Mouse (Mus musculus) embryo, embryonic 10.5 days (tissue): ENCODE results near the gene Sdk2.

ENCODE experiments used
- DNase-seq: peaks from one replicate; pipeline ENCODE4 v3.0.0-alpha.2; 2015; ENCODE audit warnings: low spot score

The Sdk2 gene

DNA sequence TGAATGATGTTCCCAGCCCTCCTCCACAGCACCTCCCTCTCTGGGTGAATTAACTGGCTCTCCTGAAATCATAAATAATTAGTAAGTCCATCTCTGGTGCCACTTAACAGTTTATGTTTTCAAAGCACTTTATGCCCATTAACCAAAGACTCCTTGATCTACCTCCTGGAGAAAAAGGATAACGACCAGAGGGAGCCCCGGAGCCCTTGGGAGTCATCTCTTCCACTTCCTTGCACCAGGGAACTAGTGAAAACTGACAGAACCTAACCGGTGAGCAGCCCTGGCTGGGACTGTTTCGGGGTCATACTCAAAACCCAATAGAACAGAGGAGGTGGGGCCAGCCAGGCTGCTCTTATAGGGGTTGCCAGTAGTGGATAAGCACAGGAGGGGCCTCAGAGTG is 22.5 kb downstream of the Sdk2 start:
- DNase-seq: no peak

DNA sequence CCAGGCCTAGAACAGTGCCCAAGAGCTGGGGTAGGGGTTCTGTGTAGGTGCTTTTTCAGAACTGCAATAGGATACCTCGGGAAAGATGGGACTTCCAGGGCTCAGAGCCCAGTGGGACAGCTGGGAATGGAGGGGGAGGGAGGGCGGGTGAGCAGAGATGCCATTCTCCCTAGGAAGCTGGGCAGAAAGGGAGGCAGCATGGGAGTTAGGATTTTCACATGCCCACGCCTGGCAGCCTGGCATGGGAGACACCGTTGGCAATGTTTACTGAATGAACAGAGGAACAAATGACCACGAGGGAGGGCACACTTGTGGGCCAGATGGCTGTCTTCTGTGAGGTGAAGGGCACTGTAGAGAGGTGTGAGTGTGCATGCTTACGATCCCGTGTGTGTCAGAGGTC is 23.3 kb downstream of the Sdk2 start:
- DNase-seq: no peak

DNA sequence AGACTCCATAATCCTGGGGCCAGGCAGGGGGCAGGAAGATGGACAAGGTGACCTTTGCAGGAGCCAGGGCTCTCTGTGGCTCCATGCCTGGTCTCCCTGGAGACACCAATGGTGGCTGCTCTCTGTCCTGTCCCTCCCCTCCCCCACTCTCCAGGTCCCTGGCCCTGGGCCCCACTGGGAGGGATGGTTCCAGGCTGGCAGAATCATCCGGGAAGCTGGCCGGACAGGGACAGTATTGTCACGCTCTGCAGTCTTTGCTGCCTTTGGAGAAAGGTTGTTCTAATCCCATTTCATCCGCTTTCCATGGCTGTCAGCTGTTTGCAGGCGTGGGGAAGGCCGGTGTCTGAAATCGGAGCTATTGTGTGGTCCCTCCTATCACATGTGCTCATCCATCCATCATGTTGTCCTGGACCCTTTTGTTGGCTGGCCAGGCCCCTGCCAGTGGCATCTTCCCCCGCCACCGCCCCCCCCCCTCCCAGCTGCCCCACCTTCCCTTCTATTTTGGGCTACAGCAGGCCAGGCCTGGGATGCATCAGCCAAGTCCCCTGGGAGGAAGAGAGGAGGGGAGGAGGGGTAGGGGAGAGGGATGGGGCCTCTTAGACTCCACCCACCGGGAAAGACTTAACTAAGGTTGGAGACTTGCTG is 26.3 kb downstream of the Sdk2 start:
- DNase-seq: peak; percentile 87

DNA sequence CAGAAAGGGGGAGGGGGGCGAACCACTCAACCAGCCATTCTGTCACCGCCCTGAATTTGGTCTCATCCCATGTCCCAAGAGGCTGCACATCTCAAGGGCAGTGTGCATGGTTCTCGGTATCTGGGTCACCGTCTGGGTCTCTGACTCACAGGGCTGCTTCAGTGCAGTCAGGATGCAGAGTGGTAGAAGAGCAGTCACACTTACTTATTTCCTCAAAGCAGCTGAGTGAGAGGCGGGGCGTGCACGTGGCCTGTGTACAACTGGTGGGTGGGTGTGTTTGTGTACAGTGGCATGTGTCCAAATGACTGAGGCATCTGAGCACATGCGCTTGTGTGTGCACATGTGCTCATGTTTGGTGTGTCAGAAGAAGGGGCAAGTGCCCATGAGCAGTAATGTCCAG is 28.8 kb downstream of the Sdk2 start:
- no peak for DNase-seq

DNA sequence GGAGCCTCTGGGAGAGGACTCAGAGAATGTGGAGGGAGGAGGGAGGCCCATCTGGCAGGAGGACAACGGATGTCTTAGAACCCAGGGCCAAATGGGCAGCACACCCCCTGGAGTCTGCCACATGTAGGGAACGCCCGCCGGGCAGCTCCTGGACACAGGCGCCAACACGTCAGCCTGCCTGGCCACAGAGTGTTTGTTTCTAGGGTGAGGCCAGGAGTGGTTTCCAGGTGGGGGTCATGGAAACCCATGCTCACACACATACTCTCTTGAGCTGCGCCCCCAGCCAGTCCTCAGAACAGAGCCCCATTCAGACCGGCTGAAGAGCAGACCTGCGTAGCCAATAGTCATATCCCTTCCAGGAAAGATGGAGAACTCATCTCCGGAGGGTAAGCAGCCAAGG is 35.4 kb downstream of the Sdk2 start:
- DNase-seq: no peak

DNA sequence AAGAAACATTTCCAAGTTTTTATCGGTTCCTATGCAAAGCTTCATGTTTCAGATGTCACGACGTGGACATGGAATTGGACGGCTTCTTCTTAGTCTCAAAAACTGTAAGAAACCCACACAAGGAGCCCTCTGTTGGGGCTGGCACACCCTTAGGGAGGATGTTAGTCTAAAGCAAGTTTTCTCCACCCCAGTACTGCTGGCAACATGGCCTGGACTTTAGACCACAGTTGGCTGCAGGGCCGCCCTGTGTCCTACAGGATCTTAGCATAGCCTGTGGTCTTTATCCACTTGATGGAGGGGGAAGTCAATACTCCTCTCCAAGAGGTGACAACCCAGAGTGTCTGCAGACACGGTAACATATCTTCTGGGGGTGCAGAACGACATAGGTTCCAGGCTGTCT is 36.6 kb downstream of the Sdk2 start:
- no peak for DNase-seq

DNA sequence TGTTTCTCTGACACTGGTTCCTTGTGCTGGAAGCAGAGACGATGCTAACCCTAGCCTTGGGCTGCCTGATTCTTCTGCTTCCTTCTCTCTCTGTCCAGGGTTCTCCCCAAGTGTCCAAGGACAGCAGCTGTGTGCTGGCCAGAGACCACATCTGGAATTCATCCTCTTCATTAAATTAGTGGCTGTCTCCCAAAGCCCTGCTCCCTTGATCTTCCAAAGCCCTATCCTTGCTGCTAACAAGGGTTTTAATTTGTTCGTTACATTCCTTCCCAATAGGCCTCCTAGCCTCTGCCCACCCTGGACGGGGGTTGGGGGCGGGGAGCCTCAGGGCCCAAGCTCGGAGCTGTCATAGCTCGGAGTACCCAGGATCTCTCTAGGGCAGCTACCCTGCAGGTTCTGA is 38.3 kb downstream of the Sdk2 start:
- DNase-seq: peak; percentile 32

DNA sequence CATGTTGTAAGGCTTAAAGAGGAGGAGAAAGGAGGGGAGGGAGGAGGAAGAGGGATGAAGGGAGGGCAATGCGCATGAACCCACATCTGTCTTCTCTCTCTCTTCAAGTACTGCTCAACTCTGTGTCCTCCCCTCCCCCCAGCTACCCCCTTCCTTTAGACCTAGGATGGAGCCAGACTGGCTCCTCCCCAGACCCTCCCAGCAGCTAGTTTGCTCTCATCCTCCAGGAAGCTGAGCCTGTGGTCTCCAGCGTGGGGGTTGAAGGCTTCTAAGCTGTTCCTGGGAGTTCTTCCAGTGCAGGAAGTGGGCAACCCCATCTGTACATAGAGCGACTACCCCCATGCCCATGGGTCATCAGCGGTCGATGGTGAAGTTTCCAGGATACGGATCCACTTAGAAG is 38.8 kb downstream of the Sdk2 start:
- DNase-seq: peak; percentile 59

DNA sequence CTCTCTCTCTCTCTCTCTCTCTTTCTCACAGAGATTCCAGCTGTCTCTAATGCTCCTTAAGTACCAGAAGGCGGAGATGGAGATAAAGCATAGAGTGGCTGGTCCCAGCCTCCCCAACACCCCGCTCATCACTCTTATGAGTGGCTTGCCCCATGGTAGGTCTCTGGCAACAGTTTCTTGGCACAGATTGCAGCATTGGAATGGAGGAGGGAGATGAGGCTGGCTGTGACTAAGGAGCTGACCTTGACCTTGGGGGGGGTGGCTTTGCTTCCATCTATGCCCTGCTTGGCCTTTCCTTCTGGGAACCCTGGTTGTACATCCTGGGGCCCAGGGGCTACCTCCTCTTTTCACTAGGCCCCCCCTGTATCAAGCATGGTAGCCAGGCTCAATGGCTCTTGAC is 41.8 kb downstream of the Sdk2 start:
- DNase-seq: no peak

DNA sequence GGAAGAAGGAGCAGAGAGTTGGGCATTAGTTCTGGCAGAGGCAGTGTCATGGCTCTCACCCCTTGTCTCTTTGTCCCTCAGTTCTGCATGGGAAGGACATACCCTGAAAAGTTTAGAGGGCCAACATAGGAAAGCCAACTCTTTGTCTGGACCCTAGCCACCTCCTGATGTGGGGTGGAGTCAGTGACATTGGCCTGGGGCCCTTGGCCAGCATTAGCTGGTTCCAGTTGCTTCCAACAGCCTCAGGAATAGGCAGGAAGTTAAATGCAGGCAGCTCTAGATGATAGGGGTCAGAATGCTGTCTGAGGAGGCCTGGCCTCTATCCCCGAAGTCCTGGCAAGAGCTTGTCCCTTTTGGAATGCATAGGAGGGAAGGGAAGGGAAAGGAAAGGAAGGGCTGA is 42.9 kb downstream of the Sdk2 start:
- no peak for DNase-seq

DNA sequence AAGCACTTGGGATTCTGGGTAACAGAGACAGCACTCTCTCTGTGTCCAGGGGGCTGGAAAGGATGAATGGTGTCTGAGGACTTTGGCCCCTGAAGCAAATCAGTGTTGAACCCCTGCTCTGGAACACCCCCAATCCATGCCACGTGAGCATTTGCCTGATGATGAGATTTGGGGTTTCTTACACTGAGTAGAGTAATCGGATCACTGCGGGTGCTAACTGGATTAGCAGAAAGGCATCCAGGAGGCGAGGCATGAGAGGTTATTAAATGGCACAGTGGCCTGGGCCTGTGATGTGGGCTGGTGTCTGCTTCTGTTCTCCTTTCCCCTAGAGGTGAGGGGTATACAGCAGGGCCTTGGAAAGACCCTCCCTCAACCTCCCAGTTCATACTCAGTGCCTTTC is 44.7 kb downstream of the Sdk2 start:
- DNase-seq: no peak

DNA sequence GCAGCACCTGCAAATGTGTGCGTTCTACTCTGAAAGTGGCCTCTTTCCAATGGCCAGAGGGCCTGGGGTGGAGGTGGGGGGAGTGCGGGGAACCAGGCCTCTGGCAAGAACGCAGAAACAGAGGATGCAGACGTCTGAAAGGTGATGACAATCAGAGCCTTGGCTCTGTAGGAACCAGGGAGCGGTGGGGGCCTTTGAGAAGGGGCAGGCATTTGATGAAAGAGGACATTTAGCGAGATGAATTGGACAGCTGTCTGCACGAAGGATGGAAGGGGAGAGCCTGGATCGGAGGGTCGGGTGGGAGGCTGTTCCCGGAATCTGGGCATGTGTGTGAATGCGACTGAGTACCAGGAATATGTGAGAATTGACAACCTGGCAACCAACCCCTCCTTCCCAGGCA is 47.8 kb downstream of the Sdk2 start:
- no peak for DNase-seq

DNA sequence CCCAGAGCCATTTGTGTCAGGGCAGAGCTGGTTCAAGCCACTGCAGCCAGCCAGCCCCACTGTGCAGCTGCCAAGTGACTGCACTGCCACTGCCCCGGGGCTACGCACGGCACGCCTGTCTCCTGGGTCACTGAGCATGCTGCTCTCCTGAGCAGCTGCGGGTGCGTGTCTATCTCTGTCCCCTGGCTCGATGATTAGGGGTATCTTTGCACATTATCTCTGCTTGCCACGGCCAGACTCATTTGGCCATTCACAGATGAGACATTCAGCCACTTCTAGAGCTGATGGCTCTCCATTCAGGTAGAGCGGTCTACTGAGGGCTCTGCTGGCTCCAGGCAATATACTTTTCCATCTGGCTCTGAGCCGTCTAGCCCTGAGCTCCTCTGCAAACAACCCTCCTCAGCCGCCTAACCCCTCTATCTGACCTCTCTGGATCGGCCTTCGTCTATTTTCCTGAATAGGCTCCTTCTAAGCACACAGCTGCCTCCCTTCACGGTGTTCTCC is 49.9 kb downstream of the Sdk2 start:
- DNase-seq: peak; percentile 60

DNA sequence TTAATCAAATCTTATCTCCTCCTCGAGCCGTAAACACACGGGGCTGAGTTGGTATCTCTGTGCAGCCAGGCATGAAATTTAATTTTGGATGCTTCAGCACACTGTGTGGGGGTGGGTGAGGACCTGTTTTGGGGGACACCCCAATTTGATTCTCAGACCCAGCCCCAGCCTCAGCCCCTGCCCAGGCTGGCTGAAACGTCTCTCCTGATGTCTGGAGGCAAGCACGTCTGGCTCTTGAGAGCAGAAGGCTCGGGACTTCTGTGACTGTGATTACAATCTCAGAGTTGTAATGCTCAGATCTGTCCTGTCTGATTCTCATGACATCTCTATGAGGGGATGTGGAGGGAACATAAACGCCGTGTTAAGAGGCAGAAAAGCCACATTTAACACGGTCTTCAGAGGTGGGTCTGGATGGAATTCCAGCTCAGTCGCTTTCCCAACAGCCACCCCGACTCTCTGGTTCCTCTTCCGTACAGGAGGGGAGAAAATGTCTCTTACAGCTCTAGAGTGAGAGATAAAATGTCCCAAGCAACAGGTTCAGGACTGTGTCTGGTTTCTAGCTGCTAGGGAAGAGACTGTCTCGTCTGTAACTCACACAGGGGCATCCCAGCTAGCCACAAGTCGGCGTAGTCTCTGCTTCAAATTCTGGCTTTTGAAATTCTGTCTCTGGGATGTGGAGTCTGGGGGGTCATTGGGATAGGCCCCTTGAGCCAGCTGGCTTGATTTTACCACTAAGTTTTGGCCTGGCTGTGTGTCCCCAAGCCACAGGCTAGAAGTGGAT is 50.5 kb downstream of the Sdk2 start:
- DNase-seq: peak; percentile 40

DNA sequence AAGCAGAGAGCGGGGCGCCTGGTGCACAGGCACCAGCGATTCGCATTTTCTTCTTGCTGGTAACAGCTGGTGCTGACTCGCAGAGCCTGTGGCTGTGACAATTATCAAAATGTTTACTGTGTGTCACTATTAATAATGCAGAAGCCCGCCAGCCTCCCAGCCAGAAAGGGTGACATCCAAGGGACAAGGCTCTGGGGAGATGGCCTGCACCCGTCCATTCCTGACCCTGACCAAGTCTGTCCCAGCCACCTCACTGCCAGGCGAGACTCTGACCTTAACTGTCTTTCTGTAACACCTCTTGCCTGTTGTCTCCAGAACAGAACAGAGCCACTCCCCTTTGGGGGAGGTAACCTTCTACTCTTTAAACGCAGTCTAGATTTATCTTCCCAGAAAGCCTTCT is 55.3 kb downstream of the Sdk2 start:
- no peak for DNase-seq

DNA sequence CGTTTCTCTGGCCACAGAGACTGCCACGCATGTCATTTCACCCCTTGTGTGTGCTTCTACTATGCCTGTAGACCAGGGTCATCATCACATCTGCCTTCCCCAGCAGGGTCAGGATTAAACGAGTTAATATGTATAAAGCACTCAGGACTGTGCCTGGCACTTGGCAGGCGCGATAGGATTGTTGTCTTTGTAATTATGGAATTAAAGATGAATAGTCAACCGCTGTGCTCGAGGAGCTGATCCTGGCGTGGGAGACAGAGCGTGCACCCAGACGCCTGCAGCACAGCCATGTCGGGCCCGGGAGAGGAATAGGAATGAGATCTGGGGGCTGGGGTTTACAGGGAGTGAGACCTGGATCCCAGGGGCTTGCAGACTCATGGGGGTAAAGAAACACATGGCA is 61.0 kb downstream of the Sdk2 start:
- DNase-seq: no peak

DNA sequence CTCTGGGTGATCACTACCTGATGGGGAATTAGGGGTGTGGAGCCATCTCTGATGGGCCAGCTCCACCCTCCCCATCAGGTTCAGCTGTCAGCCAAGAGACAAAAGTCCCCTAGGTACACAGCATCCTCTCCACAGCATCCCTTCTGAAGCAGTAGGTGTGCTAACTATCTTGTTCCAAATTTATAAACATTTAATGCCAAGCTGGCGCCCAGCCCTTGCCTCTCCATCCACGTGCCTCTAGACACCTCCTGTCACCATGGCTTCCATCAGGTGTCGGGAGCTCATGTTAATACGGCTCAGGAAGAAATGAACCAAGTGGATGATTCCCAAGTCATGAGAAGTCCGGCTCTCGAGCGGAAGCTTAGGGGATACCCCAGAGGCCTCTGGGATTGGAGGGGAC is 62.2 kb downstream of the Sdk2 start:
- no peak for DNase-seq

DNA sequence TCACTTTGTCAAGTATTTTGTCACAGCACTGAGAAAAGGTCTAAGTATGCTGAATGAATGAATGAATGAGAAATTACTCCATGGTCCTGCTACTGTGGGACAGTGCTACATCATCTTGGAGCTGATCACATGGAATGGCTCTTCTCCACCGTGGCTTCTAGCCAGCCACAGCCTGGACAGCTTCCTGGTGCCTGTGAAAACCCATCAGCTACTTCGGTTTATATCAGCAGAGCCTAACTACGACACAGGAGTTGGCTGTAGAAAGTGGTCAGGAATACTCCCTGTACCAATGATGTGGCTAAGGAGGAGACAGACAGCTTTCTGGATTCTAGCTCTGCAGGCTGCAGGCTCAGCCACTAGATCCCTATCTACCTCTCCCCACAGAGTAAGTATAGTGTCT is 63.7 kb downstream of the Sdk2 start:
- no peak for DNase-seq

DNA sequence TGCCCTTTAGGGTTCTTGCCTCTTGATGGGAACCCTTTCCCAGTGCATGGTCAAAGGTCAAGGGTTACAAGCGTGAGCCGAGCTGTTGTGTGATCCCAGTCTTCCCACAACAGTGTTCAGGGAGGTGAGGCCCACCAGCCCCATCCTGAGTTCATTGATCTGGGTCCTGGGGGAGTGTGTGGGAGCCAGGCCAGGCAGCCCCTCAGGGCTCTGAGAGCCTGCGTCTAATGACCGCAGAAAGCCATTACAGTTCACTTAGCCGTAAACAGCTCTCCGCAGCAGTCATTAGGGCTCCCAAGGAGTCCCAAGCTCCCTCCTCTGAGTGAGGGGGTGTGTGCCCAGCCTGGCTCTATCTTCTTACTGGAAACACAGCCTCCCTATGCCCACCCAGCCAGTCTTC is 66.8 kb downstream of the Sdk2 start:
- DNase-seq: no peak

DNA sequence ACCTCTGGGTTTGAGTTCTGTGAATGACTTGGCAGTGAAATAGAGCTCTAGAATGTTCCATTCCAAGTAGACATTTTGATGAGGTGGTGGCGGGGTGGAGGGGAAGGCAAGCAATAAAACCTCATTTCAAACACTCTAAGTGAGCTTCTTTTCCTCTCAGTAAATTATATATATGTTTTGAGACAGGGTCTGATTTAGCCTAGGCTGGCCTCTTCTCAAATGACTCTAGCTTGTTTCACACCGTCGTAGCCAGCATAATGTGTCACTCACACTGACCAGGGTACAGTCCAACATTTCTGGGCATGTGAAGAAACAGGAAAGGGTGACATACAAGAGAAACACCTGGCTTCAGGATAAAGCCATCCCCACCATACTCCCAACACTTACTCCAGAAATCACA is 68.1 kb downstream of the Sdk2 start:
- DNase-seq: no peak

DNA sequence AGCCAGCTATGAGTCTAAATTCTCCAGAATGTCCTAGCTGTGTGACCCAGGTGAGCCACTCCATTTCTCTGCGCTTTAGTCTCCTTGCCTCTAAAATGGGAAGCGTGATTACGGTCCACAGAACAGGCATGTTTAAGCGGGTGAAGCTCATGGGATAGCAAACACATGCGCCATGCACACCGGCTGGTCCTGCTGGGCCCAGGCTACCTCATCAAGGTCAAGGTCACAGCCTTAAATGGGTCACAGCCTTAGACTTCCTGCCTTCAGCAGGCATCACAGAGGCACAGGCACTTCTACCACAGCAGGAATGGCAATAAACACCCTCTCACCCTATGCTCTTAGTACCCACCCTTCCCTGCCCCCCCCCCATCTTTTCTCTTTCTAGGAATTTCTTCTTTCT is 72.9 kb downstream of the Sdk2 start:
- no peak for DNase-seq

DNA sequence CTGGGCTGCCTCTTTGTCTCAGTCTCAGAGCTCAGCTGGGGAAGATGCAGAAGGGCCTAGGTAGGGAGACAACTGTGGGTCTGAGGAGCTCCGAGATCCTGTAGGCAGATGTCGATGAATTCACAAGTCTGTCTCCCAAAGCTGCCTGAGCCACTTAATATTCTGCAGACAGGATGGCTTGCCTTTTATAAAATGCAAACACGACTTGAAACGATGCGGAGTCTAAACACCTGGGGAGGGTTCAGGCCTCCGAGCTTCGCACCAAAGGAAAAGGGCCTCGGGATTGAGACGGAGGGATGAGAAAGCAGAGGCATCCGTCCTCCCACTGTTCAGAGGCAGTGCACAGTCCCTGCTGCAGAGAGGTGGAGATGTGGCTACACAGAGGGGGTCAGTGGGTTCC is 74.0 kb downstream of the Sdk2 start:
- DNase-seq: no peak

DNA sequence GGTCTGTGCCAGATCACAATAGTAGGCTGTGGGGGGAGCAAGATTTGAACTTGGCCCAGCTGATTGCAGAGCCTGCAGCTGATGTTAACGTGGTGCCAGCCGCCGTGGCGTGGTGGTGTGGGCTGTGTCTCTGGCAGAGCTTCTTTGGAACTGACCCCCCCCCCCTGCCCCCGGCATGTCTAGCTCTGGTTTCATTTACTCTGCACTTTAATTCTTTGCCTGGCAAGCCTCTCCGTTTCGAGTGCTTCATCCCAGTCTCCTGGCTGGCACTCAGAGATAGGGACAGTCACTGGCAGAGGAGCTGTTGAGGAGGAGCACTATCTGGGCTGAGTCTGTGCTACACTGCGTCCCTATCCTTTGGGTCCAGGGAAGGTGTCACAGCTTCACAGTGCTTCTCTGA is 75.0 kb downstream of the Sdk2 start:
- no peak for DNase-seq

DNA sequence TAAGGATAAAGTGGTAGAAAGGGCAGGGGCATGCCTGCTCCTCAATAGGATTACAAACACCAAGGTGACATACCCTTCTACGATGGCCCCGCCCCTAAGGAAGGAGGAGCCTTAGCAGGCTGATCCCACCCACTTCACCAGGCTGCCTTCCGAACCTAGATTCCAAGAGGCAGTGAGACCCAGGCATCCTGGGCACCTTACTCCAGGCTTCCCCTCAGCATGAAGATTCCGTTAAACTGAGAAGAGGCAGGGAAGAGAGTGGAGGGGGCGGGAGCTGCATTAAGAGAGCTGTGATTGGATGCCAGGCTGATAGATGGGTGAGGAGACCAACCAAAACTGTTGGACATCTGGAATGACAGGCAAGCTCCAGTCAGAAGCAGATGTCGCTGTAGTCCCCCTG is 76.4 kb downstream of the Sdk2 start:
- DNase-seq: peak; percentile 88
